Mouse (Mus musculus): Measurements from ENCODE around the gene Olfr173.

Gene Olfr173

DNA sequence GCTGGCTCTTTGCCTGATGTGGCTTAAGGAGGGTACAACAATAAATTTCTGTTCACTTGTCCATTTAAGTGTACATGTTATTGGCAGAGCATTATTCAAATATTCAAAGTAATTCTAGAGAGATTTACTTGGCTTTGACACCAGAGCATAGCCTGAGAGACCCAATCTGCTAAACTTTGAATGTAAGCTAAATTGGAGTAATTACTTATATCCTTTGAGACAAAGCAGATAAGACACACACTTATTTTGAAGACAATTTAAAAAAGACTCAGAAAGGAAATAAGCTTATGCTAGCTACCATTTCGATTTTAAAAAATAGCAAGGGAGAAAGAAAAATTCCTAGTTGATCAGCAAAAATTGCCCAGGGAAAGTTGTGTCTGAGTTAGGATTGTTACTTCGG is at the start of gene Olfr173:
Gene Olfr173 (minus strand): TSS at position 101 of the 400 bp plus-strand sequence.
- in situ Hi-C loops (cut with MseI, MboI) = no loop called here

DNA sequence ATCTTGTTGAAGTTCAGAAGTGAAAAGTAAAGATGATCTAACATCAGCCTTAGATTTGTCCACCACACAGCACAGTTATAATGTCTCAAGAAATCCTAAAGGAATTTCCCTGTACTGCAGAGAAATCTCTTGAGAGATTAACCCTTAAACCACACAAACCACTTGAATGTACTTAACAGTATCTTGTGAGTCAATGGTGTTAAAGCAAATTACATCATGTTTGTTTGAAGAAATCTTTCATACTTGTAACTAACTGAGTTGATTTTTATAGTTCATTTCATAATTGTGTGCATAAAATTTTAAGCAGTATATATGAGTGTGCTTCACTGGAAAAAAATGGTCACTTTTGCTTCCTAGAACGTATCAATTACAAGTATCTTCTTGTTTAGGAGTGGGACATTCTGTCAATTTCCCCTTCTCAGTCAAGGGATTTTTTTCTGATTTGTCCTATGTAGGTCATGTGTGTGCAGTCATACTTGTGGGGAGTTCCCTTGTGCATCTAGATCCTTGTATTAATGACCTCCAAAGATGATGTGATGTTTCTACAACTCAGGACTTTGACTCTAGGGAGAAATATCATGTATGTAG is 26.8 kb upstream of the Olfr173 start, which contains the start of gene Olfr175-ps1:
Gene Olfr175-ps1 (minus strand): TSS at position 51 of the 588 bp plus-strand sequence.
- in situ Hi-C loops (cut with MseI, MboI) = no loop called here

DNA sequence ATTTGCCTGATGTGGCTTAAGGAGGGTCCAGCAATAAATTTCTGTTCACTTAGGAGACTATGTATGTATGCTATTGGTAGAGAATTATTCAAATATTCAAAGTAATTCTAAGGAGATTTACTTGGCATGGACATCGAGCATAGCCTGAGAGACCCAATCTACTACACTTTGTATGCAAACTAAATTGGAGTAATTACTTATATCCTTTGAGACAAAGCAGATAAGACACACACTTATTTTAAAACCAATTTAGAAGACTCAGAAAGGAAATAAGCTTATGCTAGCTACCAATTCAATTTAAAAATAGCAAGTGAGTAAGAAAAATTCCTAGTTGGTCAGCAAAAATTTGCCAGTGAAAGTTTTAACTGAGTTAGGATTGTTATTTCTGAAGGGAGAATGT is 37.0 kb downstream of the Olfr173 start, which contains the start of gene Olfr172:
Gene Olfr172 (minus strand): TSS at position 101 of the 400 bp plus-strand sequence.
- in situ Hi-C loops (cut with MseI, MboI) = no loop called here

DNA sequence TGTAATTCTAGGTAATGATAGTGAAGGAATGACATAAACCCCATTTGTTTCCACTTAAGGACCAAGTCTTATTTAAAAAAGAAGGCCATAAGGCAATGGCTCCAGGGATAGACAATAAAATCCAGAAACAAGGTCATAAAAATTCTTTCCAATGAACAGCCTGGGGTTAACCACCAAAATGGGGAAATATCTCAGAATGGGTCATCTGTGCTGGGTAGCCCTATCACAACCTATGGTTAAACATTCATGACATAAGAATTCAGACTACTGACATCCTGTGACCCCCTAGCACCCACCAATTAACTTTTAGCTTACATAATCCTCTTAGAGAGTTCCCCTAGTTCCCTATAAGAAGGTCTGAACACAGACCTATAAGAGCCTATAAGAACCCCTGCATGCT is 43.9 kb downstream of the Olfr173 start:
- in situ Hi-C loops (cut with MseI, MboI) = no loop called here

DNA sequence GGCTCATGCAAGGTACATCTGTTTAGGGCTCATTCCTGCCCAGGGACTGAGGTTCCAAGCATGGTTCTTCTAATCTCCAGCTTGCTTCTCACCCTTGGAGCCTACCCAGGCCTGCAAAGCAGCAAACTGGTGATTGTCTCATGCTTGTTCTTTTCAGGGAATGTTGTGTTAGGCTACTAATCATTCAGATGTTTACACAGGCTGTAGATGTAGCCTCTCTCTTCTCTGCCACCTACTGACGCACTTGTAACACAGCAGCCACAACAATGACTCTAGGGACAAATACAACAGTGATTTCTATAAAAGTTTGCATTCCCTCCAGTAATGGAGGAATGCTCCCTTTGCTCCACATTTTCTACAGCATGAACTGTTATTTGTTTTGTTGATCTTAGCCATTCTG is 48.8 kb downstream of the Olfr173 start:
- in situ Hi-C loops (cut with MseI, MboI) = no loop called here

- in situ Hi-C loops (cut with MseI, MboI) = no loop called here
Observed at GRCm38 (mm10) chr16:58746715-58747114, 53.4 kb downstream of the Olfr173 start.
